Mouse (Mus musculus) mouse trophoblast stem cell (cell line): ENCODE results near the gene Lrp11.

Source experiments
- in situ Hi-C, 2 experiments: fragments of 300-500 bp; cut with MseI, MboI; formaldehyde crosslinking; loops; 2 replicates in 1 of 2; 3 replicates in 1 of 2; pipeline ENCODE4 v1.15.1; 2025

Gene Lrp11

DNA sequence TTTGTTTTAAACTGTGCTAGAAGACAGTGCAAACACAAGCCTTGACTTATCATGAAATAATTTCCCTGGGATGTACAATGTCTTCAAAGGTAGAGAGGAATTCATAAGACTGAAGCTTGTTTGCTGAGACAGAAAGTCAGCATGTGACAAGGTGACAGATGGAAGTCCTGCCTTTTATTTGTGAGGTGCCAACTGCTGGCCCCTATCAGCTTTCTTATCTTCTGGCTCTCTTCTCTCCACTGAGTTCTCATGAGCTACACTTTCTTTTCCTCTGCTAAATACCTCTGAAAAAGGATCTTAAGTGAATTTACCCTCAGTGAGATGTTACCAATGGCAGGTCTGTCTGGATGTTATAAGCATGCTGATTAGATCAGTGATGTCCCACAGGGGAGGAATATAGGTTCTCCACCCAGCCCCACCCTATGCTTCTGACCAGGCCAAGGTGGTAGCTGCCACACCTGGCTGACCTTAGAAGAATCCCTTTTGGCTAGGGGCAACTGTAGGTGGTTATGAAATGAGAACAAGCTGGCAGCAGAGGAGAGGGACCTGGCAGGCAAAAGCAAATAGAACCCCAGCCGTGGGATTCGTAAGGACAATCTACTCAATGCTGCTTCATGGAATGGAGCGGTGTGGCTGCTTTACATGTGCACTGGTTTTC is 34.4 kb downstream of the Lrp11 start:
- in situ Hi-C loops: no loop called here

DNA sequence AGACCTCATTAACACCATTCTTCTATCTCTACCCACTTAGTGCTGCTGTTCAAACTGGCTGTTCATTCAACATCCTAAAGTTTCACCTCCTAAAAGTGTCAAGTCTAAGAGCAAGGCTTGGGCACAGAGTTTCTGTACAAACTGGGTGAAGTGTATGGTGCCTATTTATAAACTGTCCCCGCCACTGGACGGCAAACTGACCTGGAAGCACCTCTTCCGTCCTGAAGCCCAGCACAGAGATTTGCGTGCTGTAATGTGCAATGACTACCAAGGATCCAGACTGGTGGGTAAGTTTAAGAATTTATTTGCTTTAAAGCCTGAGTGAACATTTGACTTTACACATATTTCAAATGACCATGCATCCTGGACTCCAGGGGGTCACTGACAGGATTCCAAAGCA is 39.5 kb downstream of the Lrp11 start:
- in situ Hi-C loops: no loop called here

DNA sequence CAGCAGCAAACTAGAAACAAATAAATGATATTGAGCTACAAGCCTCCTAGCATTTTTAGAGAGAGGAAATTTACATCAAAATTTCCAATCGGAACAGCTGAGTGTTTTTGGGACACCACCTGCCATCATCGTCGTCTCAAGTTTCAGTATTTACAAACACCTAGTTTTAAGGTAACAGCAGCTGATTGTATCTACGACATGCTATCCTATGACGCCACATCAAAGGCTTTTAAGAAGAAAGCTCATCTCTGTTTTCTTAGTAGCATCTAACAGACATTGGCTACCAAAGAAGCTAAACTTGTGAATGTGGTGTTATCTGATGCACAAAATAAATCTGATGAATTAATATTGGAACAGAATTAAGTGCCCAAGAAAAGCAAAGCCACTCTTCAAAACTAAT is 40.7 kb downstream of the Lrp11 start:
- in situ Hi-C loops: no loop called here

DNA sequence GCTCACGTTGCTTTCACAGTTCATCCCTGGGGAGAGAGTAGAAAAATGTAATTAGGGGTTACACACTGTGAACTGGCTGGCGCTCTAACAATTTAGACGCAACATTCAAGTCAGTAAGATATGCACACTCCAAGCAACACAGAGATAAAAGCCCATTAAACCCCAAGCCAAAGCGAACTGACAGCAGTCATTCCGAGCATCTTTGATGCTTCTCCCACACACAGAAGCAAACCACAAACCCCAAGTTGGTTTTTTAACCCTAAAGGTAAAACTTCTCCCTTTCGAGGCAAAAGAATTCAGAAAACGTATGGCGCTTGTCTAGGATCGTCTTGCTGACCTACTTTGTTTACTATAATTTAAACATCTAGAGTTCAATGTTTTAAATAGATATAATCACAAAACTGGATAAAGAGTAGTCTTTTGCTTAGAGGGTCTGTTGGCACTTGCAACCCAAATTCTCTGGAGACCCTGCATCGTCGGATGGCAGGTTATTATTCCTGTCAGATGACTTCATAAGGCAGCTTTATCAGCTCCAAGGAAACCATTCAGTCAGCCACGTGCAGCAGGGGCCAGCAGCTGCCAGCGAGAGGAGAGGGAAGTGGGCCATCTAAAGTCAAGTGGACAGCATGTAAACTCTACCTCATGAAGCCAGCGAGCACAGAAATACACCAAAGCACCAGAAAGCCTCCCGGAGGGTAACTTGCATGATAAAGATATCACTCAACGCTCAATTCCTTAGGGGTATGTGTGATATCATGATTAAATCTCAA is 41.5 kb downstream of the Lrp11 start:
- in situ Hi-C loops: no loop called here

GRCm38 (mm10) chr10:7640366-7640765 is 50.8 kb downstream of the Lrp11 start:
- in situ Hi-C loops: no loop called here

DNA sequence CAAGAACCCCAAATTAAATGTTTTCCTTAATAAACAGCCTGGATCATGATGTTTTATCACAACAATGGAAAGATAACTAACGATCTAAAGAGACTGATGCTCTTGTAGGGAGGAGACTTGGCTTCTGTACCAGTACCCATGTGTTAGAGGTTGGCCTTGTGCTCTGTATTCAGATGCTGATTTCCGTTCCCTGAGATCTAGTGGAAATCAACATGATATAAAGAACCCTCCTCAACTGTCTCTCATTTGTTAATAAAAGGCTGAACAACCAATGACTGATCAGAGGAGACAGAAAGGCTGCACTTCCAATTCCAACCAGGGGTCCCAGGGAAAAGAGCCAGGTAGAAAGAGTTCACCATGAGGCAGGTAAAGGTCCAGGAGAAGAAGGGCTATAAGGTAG is 56.3 kb downstream of the Lrp11 start:
- in situ Hi-C loops: no loop called here

DNA sequence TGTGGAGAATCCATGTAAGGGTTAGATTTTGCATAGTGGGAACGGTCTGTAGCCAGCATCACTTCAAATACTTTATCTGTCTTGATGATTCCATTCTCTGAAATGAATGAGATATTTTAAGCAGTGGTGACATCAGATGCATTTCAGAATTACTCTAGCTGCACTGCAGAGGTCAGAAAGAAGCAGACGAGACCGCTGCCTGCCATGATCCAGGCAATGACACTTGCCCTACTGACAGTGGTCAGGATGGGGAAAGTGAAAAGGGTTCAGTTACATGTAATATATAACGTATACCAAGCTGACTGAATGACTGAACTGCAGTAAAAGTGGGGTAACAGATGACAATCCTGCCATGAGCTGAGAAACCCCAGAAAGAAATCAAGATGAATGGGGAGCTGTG is 59.5 kb downstream of the Lrp11 start:
- in situ Hi-C loops: no loop called here

DNA sequence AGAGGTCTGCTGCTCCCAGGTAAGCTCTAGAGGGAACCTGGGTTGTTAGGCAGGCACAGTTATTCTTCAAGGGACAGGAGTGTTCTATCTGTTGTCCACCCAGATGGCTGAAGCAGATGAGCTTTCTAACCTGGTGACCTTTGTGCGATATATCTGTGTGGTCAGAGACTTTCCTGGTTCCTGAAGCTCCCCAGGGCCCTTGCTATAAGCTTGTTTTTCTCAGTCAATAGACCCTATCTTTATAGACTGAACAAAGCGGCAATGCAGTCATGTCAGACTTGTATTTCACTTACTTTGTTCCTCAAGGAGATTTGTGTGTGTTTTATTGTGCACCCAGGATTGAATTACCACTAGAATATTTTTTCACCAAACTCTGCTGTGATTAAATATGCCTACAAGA is 61.5 kb downstream of the Lrp11 start:
- in situ Hi-C loops: no loop called here

- in situ Hi-C loops: no loop called here
Measured at GRCm38 (mm10) chr10:7662471-7663141, 73.0 kb downstream of the Lrp11 start.

- in situ Hi-C loops: no loop called here
Measured at GRCm38 (mm10) chr10:7663159-7664026, 73.8 kb downstream of the Lrp11 start.

GRCm38 (mm10) chr10:7664027-7664526 is 74.5 kb downstream of the Lrp11 start:
- in situ Hi-C loops: no loop called here

DNA sequence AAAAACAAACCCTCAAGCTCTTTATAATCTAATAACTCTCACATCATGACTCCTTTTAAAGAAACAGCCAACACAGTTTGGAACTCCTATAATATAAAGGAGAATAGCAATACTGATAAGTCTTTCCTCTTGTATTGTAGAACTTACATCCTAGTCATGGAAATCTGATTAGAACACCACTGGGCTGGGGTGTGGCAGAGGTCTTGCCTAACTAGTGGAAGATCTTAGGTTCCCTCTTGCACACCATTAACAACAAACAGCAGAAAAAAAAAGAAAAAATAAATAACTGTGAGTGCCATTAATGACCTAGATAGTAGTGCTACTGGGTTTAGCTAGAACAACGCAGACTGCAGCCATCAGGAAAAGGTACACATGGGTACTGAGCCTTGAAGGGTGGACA is 75.3 kb downstream of the Lrp11 start:
- in situ Hi-C loops: no loop called here

- in situ Hi-C loops: no loop called here
Measured at GRCm38 (mm10) chr10:7667342-7667802, 77.8 kb downstream of the Lrp11 start, which contains the start of gene Nup43. TSS of gene Nup43 (plus strand) at chr10:7667503.

GRCm38 (mm10) chr10:7673673-7674072 is 84.1 kb downstream of the Lrp11 start:
- in situ Hi-C loops: no loop called here
